ENCODE assay signal across 29 mouse cellular contexts in genomic region chr19:53226651-53227050, GRCm38 (mm10).
DNase-seq lines count a peak whose midpoint lies in the region; ATAC-seq and TF ChIP-seq lines count a peak whose summit lies in the region.
"Had no signal": no experiment of that assay in that cellular context is flagged by ENCODE, and none has a peak within 500 bp of the region (broad histone marks: within the 10 kb centered on the region; RNA-seq: fewer than 3 reads in every experiment).

No protein-coding gene starts in this region.

- no peak for DNase-seq in heart, adult 8-10 months (ENCODE audit: low spot score)
- DNase-seq in midbrain, embryonic 10.5 days (ENCODE audit: low spot score): no peak
- no peak for DNase-seq in midbrain, postnatal 0 days (ENCODE audit: low spot score)
- peak; percentile 74 for DNase-seq in adrenal gland, adult 2 months
- DNase-seq in adrenal gland, postnatal 25 days: peak; percentile 14
- DNase-seq in liver, postnatal 0 days: no peak
- DNase-seq: cerebellum, adult 2 months; cerebellum, postnatal 14 days; gastrocnemius, adult 2 months; gastrocnemius, postnatal 36 days; heart, postnatal 36 days; kidney, adult 11 months; kidney, postnatal 25 days; layer of hippocampus, postnatal 36 days; left cerebral cortex, postnatal 4 days; lung, adult 18-20 months; midbrain, embryonic 14.5 days; right cerebral cortex, postnatal 4 days; thymus, adult 2 months; thymus, postnatal 36 days had no signal

- H3K4me1 ChIP-seq in heart, embryonic 12.5 days (replicated peaks): peaks cover 52% of the 10 kb centered on the region
- no peaks in the 10 kb centered on the region for H3K4me1 ChIP-seq in midbrain, embryonic 10.5 days
- H3K4me1 ChIP-seq in midbrain, postnatal 0 days (ENCODE audit: insufficient read depth, low read length): no peaks in the 10 kb centered on the region
- H3K4me1 ChIP-seq in liver, postnatal 0 days (ENCODE audit: insufficient read depth): no peaks in the 10 kb centered on the region; the same call in 1 of the 2 replicates
- H3K4me1 ChIP-seq: hindbrain, embryonic 13.5 days; neural tube, embryonic 15.5 days had no signal

- no peak overlapping the region for H3K9ac ChIP-seq in heart, embryonic 12.5 days
- H3K9ac ChIP-seq in midbrain, postnatal 0 days (replicated peaks; ENCODE audit: low read length, poor library complexity, severe bottlenecking): no peak overlapping the region
- H3K9ac ChIP-seq in liver, postnatal 0 days (replicated peaks): no peak overlapping the region
- H3K9ac ChIP-seq: hindbrain, embryonic 13.5 days; liver, embryonic 12.5 days; neural tube, embryonic 15.5 days had no signal

- H3K4me3 ChIP-seq in heart, embryonic 12.5 days: no peak overlapping the region
- H3K4me3 ChIP-seq in midbrain, embryonic 10.5 days: no peak overlapping the region
- no peak overlapping the region for H3K4me3 ChIP-seq in midbrain, postnatal 0 days (ENCODE audit: low read depth, low read length)
- H3K4me3 ChIP-seq in liver, postnatal 0 days (ENCODE audit: low read depth, low read length): no peak overlapping the region
- H3K4me3 ChIP-seq: erythroblast, embryonic 14.5 days; gastrocnemius, adult 2 months; hindbrain, embryonic 13.5 days; liver, embryonic 12.5 days; neural tube, embryonic 15.5 days had no signal

- ATAC-seq in heart, embryonic 12.5 days (ENCODE audit: insufficient number of reproducible peaks, low FRiP score): no peak
- ATAC-seq in midbrain, postnatal 0 days (ENCODE audit: low FRiP score): no peak
- no peak for ATAC-seq in liver, postnatal 0 days
- ATAC-seq: forebrain, embryonic 16.5 days; liver, embryonic 12.5 days; lung, postnatal 0 days had no signal

- no peak overlapping the region for H3K4me2 ChIP-seq in heart, embryonic 12.5 days
- H3K4me2 ChIP-seq in midbrain, postnatal 0 days (ENCODE audit: low read depth, low read length, poor library complexity, severe bottlenecking): no peak overlapping the region
- no peak overlapping the region for H3K4me2 ChIP-seq in liver, postnatal 0 days (ENCODE audit: low read depth, low read length)
- H3K4me2 ChIP-seq: hindbrain, embryonic 13.5 days; liver, embryonic 12.5 days; neural tube, embryonic 15.5 days had no signal

- no peak for TF ChIP-seq EP300 in liver, postnatal 0 days (IDR thresholded peaks at IDR 0.05; ENCODE audit: low read depth)

- peaks cover 47% of the 10 kb centered on the region for H3K36me3 ChIP-seq in heart, embryonic 12.5 days
- H3K36me3 ChIP-seq in midbrain, embryonic 10.5 days: peaks cover 24% of the 10 kb centered on the region
- 0 out of 2 replicates have a peak, but pooled peaks cover 3% of the 10 kb centered on the region for H3K36me3 ChIP-seq in midbrain, postnatal 0 days (ENCODE audit: insufficient read depth, low read length)
- peaks cover 15% of the 10 kb centered on the region for H3K36me3 ChIP-seq in liver, postnatal 0 days (replicated peaks; ENCODE audit: insufficient read depth, low read length)
- H3K36me3 ChIP-seq: neural tube, embryonic 15.5 days had no signal

- TF ChIP-seq CTCF in midbrain, postnatal 0 days (IDR thresholded peaks at IDR 0.05): no peak
- no peak for TF ChIP-seq CTCF in liver, postnatal 0 days (IDR thresholded peaks at IDR 0.05; ENCODE audit: low read depth)

- no peaks in the 10 kb centered on the region for H3K9me3 ChIP-seq in heart, embryonic 12.5 days (replicated peaks)
- H3K9me3 ChIP-seq in midbrain, embryonic 10.5 days (replicated peaks): no peaks in the 10 kb centered on the region
- H3K9me3 ChIP-seq in midbrain, postnatal 0 days (ENCODE audit: low read length): no peaks in the 10 kb centered on the region
- H3K9me3 ChIP-seq in liver, postnatal 0 days (ENCODE audit: low read length): no peaks in the 10 kb centered on the region
- H3K9me3 ChIP-seq: hindbrain, embryonic 13.5 days; liver, embryonic 12.5 days; neural tube, embryonic 15.5 days had no signal

- WGBS in heart, embryonic 12.5 days: 74% methylated on average over 13 of the region's 13 CpGs
- WGBS in midbrain, embryonic 10.5 days: 90% methylated on average over 13 of the region's 13 CpGs
- 88% methylated on average over 13 of the region's 13 CpGs for WGBS in midbrain, postnatal 0 days
- WGBS in liver, postnatal 0 days (ENCODE audit: insufficient replicate concordance): 83% methylated on average over 13 of the region's 13 CpGs

- H3K27me3 ChIP-seq in heart, embryonic 12.5 days (replicated peaks): no peaks in the 10 kb centered on the region
- no peaks in the 10 kb centered on the region for H3K27me3 ChIP-seq in midbrain, embryonic 10.5 days (ENCODE audit: low read depth, poor library complexity, severe bottlenecking)
- H3K27me3 ChIP-seq in midbrain, postnatal 0 days (ENCODE audit: insufficient read depth, low read length): no peaks in the 10 kb centered on the region
- H3K27me3 ChIP-seq in liver, postnatal 0 days (ENCODE audit: insufficient read depth, low read length): no peaks in the 10 kb centered on the region
- H3K27me3 ChIP-seq: hindbrain, embryonic 13.5 days; liver, embryonic 12.5 days; neural tube, embryonic 15.5 days had no signal

- peak overlapping the region; percentile 66 for H3K27ac ChIP-seq in heart, embryonic 12.5 days (ENCODE audit: poor library complexity, severe bottlenecking)
- 0 out of 2 replicates have a peak overlapping the region, but pooled peaks have one; percentile 38 for H3K27ac ChIP-seq in midbrain, embryonic 10.5 days (replicated peaks)
- H3K27ac ChIP-seq in midbrain, postnatal 0 days (ENCODE audit: low read depth, low read length): no peak overlapping the region
- H3K27ac ChIP-seq in liver, postnatal 0 days (ENCODE audit: low read depth): no peak overlapping the region
- H3K27ac ChIP-seq: gastrocnemius, adult 2 months; hindbrain, embryonic 13.5 days; liver, embryonic 12.5 days; macrophage; neural tube, embryonic 15.5 days; stomach, postnatal 0 days had no signal

Comparison
In these comparisons a context has a peak if more than half of its experiments do, and no peak if none do; other contexts are left out.
1. H3K27ac ChIP-seq: peak in heart, embryonic 12.5 days (single experiment) and midbrain, embryonic 10.5 days (single experiment); none in midbrain, postnatal 0 days (single experiment) and liver, postnatal 0 days (single experiment).
2. DNase-seq: peak in adrenal gland, adult 2 months (single experiment) and adrenal gland, postnatal 25 days (single experiment); none in heart, adult 8-10 months (single experiment), midbrain, embryonic 10.5 days (single experiment), midbrain, postnatal 0 days (single experiment) and liver, postnatal 0 days (single experiment).